Comparison of ENCODE assay signal across 14 mouse cellular contexts in genomic region chr13:80334865-80335655, GRCm38 (mm10).
"Had no signal": no experiment of that assay in that cellular context is flagged by ENCODE, and none has a peak within 500 bp of the region (broad histone marks: within the 10 kb centered on the region; RNA-seq: fewer than 3 reads in every experiment).

No protein-coding gene starts in this region.

- H3K9me3 ChIP-seq: intestine, embryonic 15.5 days; limb, embryonic 10.5 days; liver, embryonic 15.5 days; neural tube, embryonic 15.5 days had no signal

- H3K27me3 ChIP-seq: intestine, embryonic 15.5 days; liver, embryonic 15.5 days; neural tube, embryonic 15.5 days had no signal

- H3K36me3 ChIP-seq: intestine, embryonic 15.5 days; limb, embryonic 10.5 days; liver, embryonic 15.5 days; neural tube, embryonic 15.5 days had no signal

- H3K4me2 ChIP-seq: intestine, embryonic 15.5 days; liver, embryonic 11.5 days; liver, embryonic 15.5 days; neural tube, embryonic 15.5 days had no signal

- H3K9ac ChIP-seq: intestine, embryonic 15.5 days; liver, embryonic 15.5 days; neural tube, embryonic 15.5 days had no signal

- H3K4me1 ChIP-seq: intestine, embryonic 15.5 days; limb, embryonic 10.5 days; liver, embryonic 15.5 days; neural tube, embryonic 15.5 days had no signal

- H3K27ac ChIP-seq: intestine, embryonic 15.5 days; layer of hippocampus, adult 2 months; left cerebral cortex, adult 2 months; limb, embryonic 10.5 days; liver, embryonic 15.5 days; neural tube, embryonic 15.5 days; stomach, postnatal 0 days had no signal

- H3K4me3 ChIP-seq: intestine, embryonic 15.5 days; layer of hippocampus, adult 2 months; left cerebral cortex, adult 2 months; limb, embryonic 10.5 days; liver, embryonic 15.5 days; myocyte; neural tube, embryonic 15.5 days had no signal

- ATAC-seq: intestine, embryonic 15.5 days had no signal

- DNase-seq: kidney, adult 18-20 months; kidney, postnatal 10 days; kidney, postnatal 4 days; right cerebral cortex, adult 18-20 months; thymus, postnatal 4 days had no signal
